20 mouse cellular contexts compared by ENCODE assay signal in the genomic region with DNA sequence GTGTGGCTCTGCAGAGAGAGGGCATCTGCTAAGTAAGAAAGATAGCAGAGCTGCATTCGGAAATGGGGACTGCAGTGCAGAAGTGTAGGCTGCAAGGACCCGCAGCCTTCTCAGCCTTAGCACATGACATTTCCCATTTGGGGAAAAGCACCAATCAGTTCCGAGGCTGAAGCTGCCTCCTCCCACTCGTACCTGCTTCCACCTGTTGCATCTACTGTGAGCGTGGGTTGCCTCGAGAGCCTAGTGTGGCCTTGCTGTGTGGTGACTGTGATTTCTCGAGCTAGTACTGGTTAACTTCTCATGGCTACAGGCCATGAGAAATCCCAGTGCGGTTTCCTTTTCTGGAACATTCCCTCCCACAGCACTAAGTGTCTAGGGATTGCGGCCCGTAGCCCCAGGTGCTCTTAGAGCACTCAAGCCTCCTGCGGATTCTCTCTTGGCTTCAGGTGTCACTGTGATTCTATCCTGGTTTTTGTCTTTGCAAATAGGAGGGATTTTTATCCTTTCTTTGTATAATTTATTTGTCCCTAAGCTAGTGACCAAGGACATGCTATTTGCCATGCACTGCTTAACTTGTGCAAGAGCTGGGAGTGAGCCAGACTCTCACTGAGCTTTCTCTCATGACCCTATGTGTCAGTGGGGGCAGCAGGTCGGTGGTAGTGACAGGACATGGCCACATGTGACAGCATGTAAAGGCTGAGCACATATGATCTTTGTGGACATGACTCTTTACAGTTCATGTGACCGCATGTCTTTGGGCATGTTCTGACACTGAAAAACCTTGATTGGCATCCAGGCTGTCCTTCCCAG.
DNase-seq lines count a peak whose midpoint lies in the region; ATAC-seq and TF ChIP-seq lines count a peak whose summit lies in the region.
"Had no signal": no experiment of that assay in that cellular context is flagged by ENCODE, and none has a peak within 500 bp of the region (broad histone marks: within the 10 kb centered on the region; RNA-seq: fewer than 3 reads in every experiment).

No protein-coding gene starts in this region.

- no peak for TF ChIP-seq CTCF in liver, postnatal 0 days (IDR thresholded peaks at IDR 0.05; ENCODE audit: low read depth)

- H3K4me3 ChIP-seq in liver, postnatal 0 days (ENCODE audit: low read depth, low read length) = no peak overlapping the region
- H3K4me3 ChIP-seq: embryonic facial prominence, embryonic 10.5 days; forebrain, embryonic 15.5 days; heart, adult 2 months; heart, embryonic 15.5 days; hindbrain, embryonic 10.5 days; limb, embryonic 15.5 days; neural tube, embryonic 13.5 days had no signal

- no peaks in the 10 kb centered on the region for H3K27me3 ChIP-seq in liver, postnatal 0 days (ENCODE audit: insufficient read depth, low read length)
- H3K27me3 ChIP-seq: forebrain, embryonic 15.5 days; heart, embryonic 15.5 days; limb, embryonic 15.5 days; neural tube, embryonic 13.5 days; Patski had no signal

- WGBS in liver, postnatal 0 days (ENCODE audit: insufficient replicate concordance) = 75% methylated on average over 13 of the region's 13 CpGs

- peak; percentile 27 for DNase-seq in liver, postnatal 0 days
- DNase-seq in liver (no peak), adipocyte (ENCODE audit: low spot score) (peak; percentile 41)
- peak; percentile 69 for DNase-seq in adrenal gland, adult 8-10 months
- DNase-seq in fat pad, adult 2 months (ENCODE audit: extremely low read depth, low read depth, low spot score) = peak; percentile 5
- DNase-seq in cerebellum, adult 8-10 months = no peak
- DNase-seq in left cerebral cortex, adult 11 months (ENCODE audit: low spot score) = no peak
- DNase-seq: cerebellum, postnatal 36 days; gastrocnemius, postnatal 10 days; heart, adult 2 months; kidney, postnatal 14 days; lung, embryonic 14.5 days; thymus, adult 18-20 months had no signal

- ATAC-seq in liver, postnatal 0 days = no peak
- ATAC-seq: forebrain, embryonic 15.5 days had no signal

- no peak overlapping the region for H3K4me2 ChIP-seq in liver, postnatal 0 days (ENCODE audit: low read depth, low read length)
- H3K4me2 ChIP-seq: forebrain, embryonic 15.5 days; heart, embryonic 15.5 days; limb, embryonic 15.5 days; lung, embryonic 14.5 days; neural tube, embryonic 13.5 days had no signal

- H3K4me1 ChIP-seq in liver, postnatal 0 days (ENCODE audit: insufficient read depth) = no peaks in the 10 kb centered on the region
- H3K4me1 ChIP-seq: forebrain, embryonic 15.5 days; heart, embryonic 15.5 days had no signal

- H3K9me3 ChIP-seq in liver, postnatal 0 days (ENCODE audit: low read length) = no peaks in the 10 kb centered on the region
- H3K9me3 ChIP-seq: embryonic facial prominence, embryonic 10.5 days; forebrain, embryonic 15.5 days; heart, embryonic 15.5 days; hindbrain, embryonic 10.5 days; limb, embryonic 15.5 days; neural tube, embryonic 13.5 days had no signal

- no peaks in the 10 kb centered on the region for H3K36me3 ChIP-seq in liver, postnatal 0 days (replicated peaks; ENCODE audit: insufficient read depth, low read length)
- H3K36me3 ChIP-seq: embryonic facial prominence, embryonic 10.5 days; forebrain, embryonic 15.5 days; heart, embryonic 15.5 days; hindbrain, embryonic 10.5 days; limb, embryonic 15.5 days; neural tube, embryonic 13.5 days had no signal

- no peak overlapping the region for H3K27ac ChIP-seq in liver, postnatal 0 days (ENCODE audit: low read depth)
- H3K27ac ChIP-seq: embryonic facial prominence, embryonic 10.5 days; forebrain, embryonic 15.5 days; heart, adult 2 months; heart, embryonic 15.5 days; hindbrain, embryonic 10.5 days; limb, embryonic 15.5 days; neural tube, embryonic 13.5 days had no signal

- H3K9ac ChIP-seq in liver, postnatal 0 days (replicated peaks) = no peak overlapping the region
- H3K9ac ChIP-seq: forebrain, embryonic 15.5 days; heart, embryonic 15.5 days; limb, embryonic 15.5 days; lung, embryonic 14.5 days; neural tube, embryonic 13.5 days had no signal

- no peak for TF ChIP-seq EP300 in liver, postnatal 0 days (IDR thresholded peaks at IDR 0.05; ENCODE audit: low read depth)

Comparison
In these comparisons a context has a peak if more than half of its experiments do, and no peak if none do; other contexts are left out.
1. DNase-seq: peak in liver, postnatal 0 days (single experiment), adipocyte (single experiment), adrenal gland, adult 8-10 months (single experiment) and fat pad, adult 2 months (single experiment); none in liver (single experiment), cerebellum, adult 8-10 months (single experiment) and left cerebral cortex, adult 11 months (single experiment).